Mouse (Mus musculus): ENCODE measurements at regions not wholly inside any gene's neighbourhood (a gene's known extent, or its start where the extent isn't known, plus 50 kb on each side); places are given as distances from the start of the nearest gene placed in this dataset.

DNA sequence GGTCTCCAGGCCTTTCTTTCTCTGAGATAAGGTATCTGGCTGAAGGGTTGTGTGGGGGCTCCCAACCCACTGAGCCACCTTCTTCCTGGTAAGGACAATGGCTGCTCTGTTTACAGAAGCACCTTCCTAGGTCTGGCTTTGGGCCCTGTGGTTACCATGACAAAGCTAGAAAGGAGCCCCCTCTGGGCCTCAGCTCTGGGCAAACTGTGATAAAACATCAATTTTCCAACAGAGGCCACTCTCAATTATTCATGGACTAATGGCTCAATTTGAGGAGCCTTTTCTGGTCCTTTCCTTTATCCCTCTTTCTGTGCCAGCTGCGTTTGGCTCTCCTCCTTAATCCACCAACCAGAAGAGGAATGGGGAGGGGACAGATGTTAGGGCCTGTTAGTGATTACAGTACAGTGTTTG, 97.3 kb upstream of the Atp1a1 start:
- ATAC-seq (peak; percentile 86), DNase-seq (ENCODE audit: low spot score) (peak; percentile 72)
- no peaks in the 10 kb centered on the region for H3K36me3 ChIP-seq (ENCODE audit: control insufficient read depth, insufficient read depth, low read length)
- H3K9ac ChIP-seq (ENCODE audit: low read length): no peak overlapping the region
- peak overlapping the region; percentile 46; the same call in 1 of the 2 replicates for H3K27ac ChIP-seq (ENCODE audit: low read depth, low read length)
- 0% methylated on average over 1 of the region's 1 CpGs for WGBS
- H3K4me2 ChIP-seq (ENCODE audit: low read length): no peak overlapping the region
- no peak overlapping the region for H3K4me3 ChIP-seq (ENCODE audit: low read depth, low read length)
- peaks cover 12% of the 10 kb centered on the region for H3K4me1 ChIP-seq (ENCODE audit: control insufficient read depth, insufficient read depth, low read length)
- H3K27me3 ChIP-seq (replicated peaks; ENCODE audit: control insufficient read depth, insufficient read depth, low read length): no peaks in the 10 kb centered on the region
- no peaks in the 10 kb centered on the region for H3K9me3 ChIP-seq (replicated peaks; ENCODE audit: control insufficient read depth, low read length)

DNA sequence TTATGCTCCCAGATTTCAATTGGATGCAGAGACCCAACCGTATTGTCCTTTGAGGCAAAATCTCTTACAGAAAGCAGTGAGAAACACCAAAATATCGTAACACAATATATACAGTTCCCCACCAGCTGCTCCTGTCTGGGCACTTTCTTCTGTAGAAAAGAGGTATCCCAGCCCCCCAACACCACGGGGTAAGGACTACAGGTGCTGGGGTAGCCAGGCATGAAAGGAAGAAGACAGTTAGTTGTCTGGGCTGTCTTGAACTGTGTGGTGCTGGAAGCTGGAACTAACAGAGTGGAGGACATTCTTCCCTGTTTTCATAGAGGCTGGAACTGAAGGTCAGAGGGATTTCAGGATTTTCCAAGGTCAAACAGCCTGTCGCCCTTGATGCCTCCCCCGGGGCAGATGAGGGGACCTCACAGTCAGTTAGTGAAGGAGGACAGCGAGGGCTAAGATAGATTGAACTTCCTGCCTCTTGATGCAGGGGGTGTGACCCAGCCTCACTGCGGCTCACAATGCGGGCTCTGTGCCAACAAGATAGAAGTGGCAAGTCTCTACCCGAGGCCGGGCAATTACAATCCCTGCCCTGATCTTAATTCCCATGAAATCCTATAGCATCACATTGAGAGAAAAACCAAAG, 96.6 kb upstream of the Atp1a1 start:
- Histone ChIP-seq H3K4me3 (ENCODE audit: low read depth, low read length) (no peak overlapping the region), H3K9ac (ENCODE audit: low read length) (no peak overlapping the region), H3K36me3 (ENCODE audit: control insufficient read depth, insufficient read depth, low read length) (no peaks in the 10 kb centered on the region), H3K4me1 (ENCODE audit: control insufficient read depth, insufficient read depth, low read length) (peaks cover 12% of the 10 kb centered on the region), H3K4me2 (ENCODE audit: low read length) (no peak overlapping the region), H3K9me3 (replicated peaks; ENCODE audit: control insufficient read depth, low read length) (no peaks in the 10 kb centered on the region), H3K27ac (ENCODE audit: low read depth, low read length) (peak overlapping the region; percentile 46; the same call in 1 of the 2 replicates), H3K27me3 (replicated peaks; ENCODE audit: control insufficient read depth, insufficient read depth, low read length) (no peaks in the 10 kb centered on the region)
- WGBS: 43% methylated on average over 10 of the region's 10 CpGs
- peak; percentile 59 for DNase-seq (ENCODE audit: low spot score)
- peak; percentile 51 for ATAC-seq

- Histone ChIP-seq H3K4me2 (ENCODE audit: low read length) (no peak overlapping the region), H3K36me3 (ENCODE audit: control insufficient read depth, insufficient read depth, low read length) (no peaks in the 10 kb centered on the region), H3K9me3 (replicated peaks; ENCODE audit: control insufficient read depth, low read length) (no peaks in the 10 kb centered on the region), H3K27ac (ENCODE audit: low read depth, low read length) (no peak overlapping the region), H3K27me3 (replicated peaks; ENCODE audit: control insufficient read depth, insufficient read depth, low read length) (no peaks in the 10 kb centered on the region), H3K9ac (ENCODE audit: low read length) (no peak overlapping the region), H3K4me1 (ENCODE audit: control insufficient read depth, insufficient read depth, low read length) (peaks cover 12% of the 10 kb centered on the region), H3K4me3 (ENCODE audit: low read depth, low read length) (no peak overlapping the region)
- no peak; the same call in 1 of the 2 replicates for ATAC-seq
- WGBS: 75% methylated on average over 12 of the region's 12 CpGs
- DNase-seq (ENCODE audit: low spot score): peak; percentile 20
Observed at GRCm38 (mm10) chr3:101699929-101700681, 95.6 kb upstream of the Atp1a1 start.

- H3K4me2 ChIP-seq (ENCODE audit: low read length): no peak overlapping the region
- no peaks in the 10 kb centered on the region for H3K36me3 ChIP-seq (ENCODE audit: control insufficient read depth, insufficient read depth, low read length)
- no peak overlapping the region for H3K27ac ChIP-seq (ENCODE audit: low read depth, low read length)
- peaks cover 9% of the 10 kb centered on the region for H3K4me1 ChIP-seq (ENCODE audit: control insufficient read depth, insufficient read depth, low read length)
- no peaks in the 10 kb centered on the region for H3K27me3 ChIP-seq (replicated peaks; ENCODE audit: control insufficient read depth, insufficient read depth, low read length)
- DNase-seq (ENCODE audit: low spot score) (no peak), ATAC-seq (no peak)
- H3K9ac ChIP-seq (ENCODE audit: low read length): no peak overlapping the region
- no peak overlapping the region for H3K4me3 ChIP-seq (ENCODE audit: low read depth, low read length)
- no peaks in the 10 kb centered on the region for H3K9me3 ChIP-seq (replicated peaks; ENCODE audit: control insufficient read depth, low read length)
- WGBS: 87% methylated on average over 2 of the region's 2 CpGs
Observed at GRCm38 (mm10) chr3:101696832-101697231, 92.3 kb upstream of the Atp1a1 start.

DNA sequence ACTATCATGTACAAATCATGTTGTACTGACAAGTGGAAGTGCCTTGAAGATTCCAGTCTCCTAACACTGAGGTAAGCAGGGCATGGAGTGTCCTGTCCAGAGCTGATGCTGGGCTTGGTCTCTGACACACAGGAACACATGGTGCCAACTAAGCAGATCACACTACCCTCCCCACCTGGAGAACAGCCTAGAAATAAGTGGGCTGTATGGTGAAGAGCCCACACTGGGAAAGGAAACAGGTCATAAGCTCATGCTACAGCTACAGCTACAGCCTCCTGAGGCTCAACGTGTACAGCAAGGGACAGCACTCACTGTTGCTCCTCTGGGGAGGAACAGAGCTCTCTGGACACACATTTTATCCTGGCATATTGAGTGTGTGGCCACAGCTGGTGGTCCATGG, 89.8 kb upstream of the Atp1a1 start:
- Histone ChIP-seq H3K27ac (ENCODE audit: low read depth, low read length) (no peak overlapping the region), H3K9ac (ENCODE audit: low read length) (no peak overlapping the region), H3K4me1 (ENCODE audit: control insufficient read depth, insufficient read depth, low read length) (no peaks in the 10 kb centered on the region), H3K4me2 (ENCODE audit: low read length) (no peak overlapping the region), H3K36me3 (ENCODE audit: control insufficient read depth, insufficient read depth, low read length) (no peaks in the 10 kb centered on the region), H3K4me3 (ENCODE audit: low read depth, low read length) (no peak overlapping the region), H3K27me3 (replicated peaks; ENCODE audit: control insufficient read depth, insufficient read depth, low read length) (no peaks in the 10 kb centered on the region), H3K9me3 (replicated peaks; ENCODE audit: control insufficient read depth, low read length) (no peaks in the 10 kb centered on the region)
- 81% methylated on average over 1 of the region's 1 CpGs for WGBS
- ATAC-seq: no peak
- no peak for DNase-seq (ENCODE audit: low spot score)

DNA sequence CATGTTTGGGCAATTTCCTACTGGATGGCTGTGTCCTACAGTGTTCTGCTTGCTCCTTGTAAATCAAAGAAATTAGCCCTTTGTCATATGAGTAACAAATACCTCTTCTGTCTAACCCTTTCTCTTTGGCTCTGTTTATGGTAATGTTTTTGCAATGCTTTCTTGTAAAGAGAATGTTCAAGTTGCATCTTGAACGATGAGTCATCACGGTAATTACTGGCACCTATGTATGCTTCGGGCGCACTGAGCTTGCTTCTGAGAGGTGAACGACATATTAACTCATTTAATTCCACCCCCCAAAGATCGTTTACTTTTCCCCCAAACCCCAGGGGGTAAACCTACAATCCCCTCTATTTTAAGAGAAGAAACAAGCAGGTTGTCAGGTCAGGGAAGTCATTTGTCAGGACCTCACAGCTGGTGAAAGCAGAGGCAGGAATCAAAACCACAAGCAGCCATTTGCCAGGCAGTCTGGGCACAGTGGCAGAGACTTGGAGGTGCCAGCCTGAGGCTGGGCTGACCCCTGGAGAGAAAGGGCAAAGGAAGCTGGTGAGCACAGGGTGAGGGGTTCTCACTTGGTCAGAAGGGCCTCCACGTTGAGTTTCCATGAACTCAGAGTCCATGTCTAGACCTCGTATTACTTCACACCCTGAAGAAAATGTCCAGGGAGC, 87.6 kb upstream of the Atp1a1 start:
- H3K4me1 ChIP-seq (ENCODE audit: control insufficient read depth, insufficient read depth, low read length): no peaks in the 10 kb centered on the region
- DNase-seq (ENCODE audit: low spot score): no peak
- no peaks in the 10 kb centered on the region for H3K36me3 ChIP-seq (ENCODE audit: control insufficient read depth, insufficient read depth, low read length)
- no peak overlapping the region for H3K27ac ChIP-seq (ENCODE audit: low read depth, low read length)
- WGBS: 71% methylated on average over 8 of the region's 8 CpGs
- H3K4me3 ChIP-seq (ENCODE audit: low read depth, low read length): no peak overlapping the region
- H3K9me3 ChIP-seq (replicated peaks; ENCODE audit: control insufficient read depth, low read length): no peaks in the 10 kb centered on the region
- no peaks in the 10 kb centered on the region for H3K27me3 ChIP-seq (replicated peaks; ENCODE audit: control insufficient read depth, insufficient read depth, low read length)
- no peak overlapping the region for H3K4me2 ChIP-seq (ENCODE audit: low read length)
- ATAC-seq: no peak
- no peak overlapping the region for H3K9ac ChIP-seq (ENCODE audit: low read length)

DNA sequence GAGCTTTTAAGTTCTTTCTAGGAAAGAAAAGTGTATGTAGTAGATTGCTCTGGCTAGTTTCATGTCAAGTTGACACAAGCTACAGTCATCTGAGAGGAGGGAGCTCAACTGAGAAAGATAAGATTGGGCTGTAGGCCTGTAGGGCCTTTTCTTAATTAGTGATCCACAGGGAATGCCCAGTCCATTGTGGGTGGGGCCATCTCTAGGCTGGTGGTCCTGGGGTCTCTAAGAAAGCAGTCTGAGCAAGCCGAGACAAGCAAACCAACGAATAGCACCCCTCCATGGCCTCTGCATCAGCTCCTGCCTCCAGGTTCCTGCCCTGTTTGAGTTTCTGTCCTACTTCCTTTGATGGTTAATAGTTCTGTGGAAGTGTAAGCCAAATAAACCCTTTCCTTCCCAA, 86.3 kb upstream of the Atp1a1 start:
- H3K4me1 ChIP-seq (ENCODE audit: control insufficient read depth, insufficient read depth, low read length): no peaks in the 10 kb centered on the region
- DNase-seq (ENCODE audit: low spot score): no peak
- no peak overlapping the region for H3K4me3 ChIP-seq (ENCODE audit: low read depth, low read length)
- ATAC-seq: no peak
- H3K9ac ChIP-seq (ENCODE audit: low read length): no peak overlapping the region
- no peaks in the 10 kb centered on the region for H3K9me3 ChIP-seq (replicated peaks; ENCODE audit: control insufficient read depth, low read length)
- 58% methylated on average over 2 of the region's 2 CpGs for WGBS
- no peak overlapping the region for H3K4me2 ChIP-seq (ENCODE audit: low read length)
- H3K27me3 ChIP-seq (replicated peaks; ENCODE audit: control insufficient read depth, insufficient read depth, low read length): no peaks in the 10 kb centered on the region
- H3K36me3 ChIP-seq (ENCODE audit: control insufficient read depth, insufficient read depth, low read length): no peaks in the 10 kb centered on the region
- H3K27ac ChIP-seq (ENCODE audit: low read depth, low read length): no peak overlapping the region

DNA sequence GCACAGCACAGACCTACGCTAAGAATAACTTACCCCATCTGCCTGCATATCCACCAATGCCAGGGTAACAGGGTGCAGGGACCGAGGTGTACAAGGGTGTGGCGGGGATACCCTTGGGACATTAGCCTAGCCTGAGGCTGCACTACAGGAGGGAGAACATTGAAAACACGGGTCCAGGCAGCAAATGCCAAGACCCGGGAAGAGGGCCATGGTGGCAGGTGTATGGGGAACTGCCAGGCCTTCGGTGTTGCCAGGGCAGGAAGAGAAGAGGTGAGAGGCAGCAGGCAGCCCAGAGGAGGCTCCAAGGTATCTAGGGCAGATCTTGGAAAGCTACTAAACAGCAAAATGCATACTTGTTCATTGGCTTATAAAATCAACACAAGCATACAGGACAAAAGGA, 85.7 kb upstream of the Atp1a1 start:
- H3K4me3 ChIP-seq (ENCODE audit: low read depth, low read length): no peak overlapping the region
- no peak for DNase-seq (ENCODE audit: low spot score)
- H3K27me3 ChIP-seq (replicated peaks; ENCODE audit: control insufficient read depth, insufficient read depth, low read length): no peaks in the 10 kb centered on the region
- 85% methylated on average over 6 of the region's 6 CpGs for WGBS
- no peaks in the 10 kb centered on the region for H3K36me3 ChIP-seq (ENCODE audit: control insufficient read depth, insufficient read depth, low read length)
- no peaks in the 10 kb centered on the region for H3K9me3 ChIP-seq (replicated peaks; ENCODE audit: control insufficient read depth, low read length)
- no peaks in the 10 kb centered on the region for H3K4me1 ChIP-seq (ENCODE audit: control insufficient read depth, insufficient read depth, low read length)
- H3K27ac ChIP-seq (ENCODE audit: low read depth, low read length): no peak overlapping the region
- H3K9ac ChIP-seq (ENCODE audit: low read length): no peak overlapping the region
- H3K4me2 ChIP-seq (ENCODE audit: low read length): no peak overlapping the region
- no peak for ATAC-seq

- no peaks in the 10 kb centered on the region for H3K4me1 ChIP-seq (ENCODE audit: control insufficient read depth, insufficient read depth, low read length)
- WGBS: 80% methylated on average over 7 of the region's 7 CpGs
- H3K27ac ChIP-seq (ENCODE audit: low read depth, low read length): no peak overlapping the region
- H3K36me3 ChIP-seq (ENCODE audit: control insufficient read depth, insufficient read depth, low read length): no peaks in the 10 kb centered on the region
- peaks cover 2% of the 10 kb centered on the region; the same call in 1 of the 2 replicates for H3K9me3 ChIP-seq (replicated peaks; ENCODE audit: control insufficient read depth, low read length)
- H3K4me2 ChIP-seq (ENCODE audit: low read length): no peak overlapping the region
- H3K27me3 ChIP-seq (replicated peaks; ENCODE audit: control insufficient read depth, insufficient read depth, low read length): no peaks in the 10 kb centered on the region
- no peak overlapping the region for H3K4me3 ChIP-seq (ENCODE audit: low read depth, low read length)
- ATAC-seq: no peak
- no peak for DNase-seq (ENCODE audit: low spot score)
- H3K9ac ChIP-seq (ENCODE audit: low read length): no peak overlapping the region
Observed at GRCm38 (mm10) chr3:101685203-101685602, 80.7 kb upstream of the Atp1a1 start.

Data from forebrain, embryonic 14.5 days (tissue).